Mouse (Mus musculus): ENCODE data around the gene Trim8. TPM values are rescaled to one million over a fixed set of nuclear protein-coding genes. Genes with fewer than 3 reads are reported as not detected.

Trim8 gene
- total and polyA plus RNA-seq, 3 experiments, result 4.4 to 24.9 (median 12.0) TPM

DNA sequence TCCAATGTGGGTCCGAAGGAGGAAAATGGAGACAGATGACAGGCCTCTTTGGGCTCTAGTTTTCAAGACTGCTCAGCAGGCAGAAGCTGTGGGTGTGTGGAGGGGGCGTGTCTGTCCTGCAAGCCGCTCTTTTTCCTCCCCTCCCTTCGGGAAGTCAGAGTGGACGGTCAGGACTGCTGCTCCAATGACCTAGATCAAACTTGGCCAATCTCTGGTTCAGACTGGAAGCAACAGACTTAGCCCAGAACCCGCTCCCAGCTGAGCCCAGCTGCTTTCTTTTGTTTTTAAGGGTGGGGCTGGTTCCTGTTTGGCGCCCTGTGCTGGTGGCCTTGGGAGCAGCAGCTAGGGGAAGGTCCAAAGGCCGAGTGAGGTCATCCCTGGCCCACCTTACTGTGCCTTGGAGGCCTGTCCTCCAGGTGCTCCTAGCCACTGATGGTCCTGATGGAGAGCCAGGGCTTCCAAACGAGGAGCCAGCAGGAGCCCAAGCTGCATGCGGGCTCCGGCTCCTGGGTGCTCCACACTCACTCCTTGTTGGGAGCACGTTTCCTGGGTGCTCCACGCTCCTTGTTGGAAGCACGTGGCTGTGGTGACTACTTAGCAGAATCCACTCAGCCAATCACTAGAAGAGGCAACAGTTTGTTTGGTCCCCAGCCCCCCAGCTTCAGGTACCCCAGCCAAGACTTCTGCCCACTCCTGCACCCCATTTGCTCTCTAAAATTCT, 23.3 kb downstream of the Trim8 start (continued):
- TF ChIP-seq EP300 (IDR thresholded peaks at IDR 0.05; ENCODE audit: low read length), result no peak
- peak; percentile 46; the same call in 1 of the 2 replicates for TF ChIP-seq ETS1 (conservative IDR thresholded peaks at IDR 0.05; ENCODE audit: low read depth, low read length)
- peak; percentile 31; the same call in 1 of the 2 replicates for TF ChIP-seq TCF12 (IDR thresholded peaks at IDR 0.05; ENCODE audit: low read depth, low read length)

DNA sequence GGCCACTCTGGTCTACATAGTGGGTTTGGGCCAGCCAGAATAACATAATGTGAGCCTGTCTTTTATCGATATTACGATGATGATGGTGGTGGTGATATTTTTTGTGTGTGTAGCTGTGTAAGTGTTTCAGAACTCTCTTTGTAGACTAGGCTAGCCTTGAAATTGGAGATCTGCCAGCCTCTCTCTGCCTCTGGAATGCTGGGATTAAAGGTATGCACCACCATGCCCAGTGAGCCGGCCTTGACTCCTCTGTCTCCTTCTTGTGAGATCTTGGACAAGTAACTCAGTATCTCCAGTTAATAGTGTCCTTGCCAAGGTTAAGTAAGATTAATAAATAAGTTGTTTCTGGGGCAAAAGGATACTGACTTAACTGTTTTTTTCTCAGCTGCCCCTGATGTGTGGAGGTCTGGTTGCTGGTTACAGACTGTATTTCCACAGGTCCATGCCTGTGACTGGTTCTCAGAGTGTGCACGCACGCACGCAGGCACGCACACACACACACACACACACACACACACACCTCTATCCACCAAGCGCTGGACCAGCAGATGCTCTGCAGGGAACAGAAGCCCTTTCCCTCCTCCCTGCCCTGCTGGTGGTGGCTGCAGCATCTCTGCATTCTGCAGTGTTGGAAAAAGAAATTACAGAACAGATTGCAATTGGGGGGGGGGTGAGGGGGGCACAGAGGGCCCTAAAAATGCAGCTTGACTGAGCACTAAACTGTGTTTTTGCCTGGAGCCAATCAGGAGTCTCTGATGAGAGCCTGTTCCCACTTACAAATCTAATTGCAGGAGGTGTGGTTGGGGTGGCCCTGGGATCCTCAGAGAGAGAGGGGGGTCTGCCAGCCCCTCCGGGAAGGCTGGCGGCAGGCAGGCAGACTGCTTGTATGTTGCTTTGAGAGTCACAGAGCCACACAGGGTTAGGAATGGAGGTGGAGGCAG, 24.5 kb downstream of the Trim8 start:
- Histone ChIP-seq H3K9ac (ENCODE audit: insufficient read depth, low read depth) (no peak overlapping the region), H3K4me1 (ENCODE audit: control insufficient read depth in 1 of 2, insufficient read depth in 2 of 2) (peaks cover 23 to 98% of the 10 kb centered on the region in 2 experiments), H3K9me3 (replicated peaks; ENCODE audit: low read length) (no peaks in the 10 kb centered on the region), H3K36me3 (replicated peaks in 1 of 2; ENCODE audit: control insufficient read depth in 1 of 2, insufficient read depth in 1 of 2, low read length in 1 of 2) (no peaks in the 10 kb centered on the region), H3K27ac (ENCODE audit: insufficient read depth, low read depth) (no peak overlapping the region), H3K4me2 (ENCODE audit: insufficient read depth, low read depth, poor library complexity, severe bottlenecking) (no peak overlapping the region), H3K79me2 (replicated peaks; ENCODE audit: control insufficient read depth, extremely low read depth, insufficient read depth, poor library complexity, severe bottlenecking) (no peaks in the 10 kb centered on the region), H3K27me3 (replicated peaks) (no peaks in the 10 kb centered on the region), H3K4me3 (replicated peaks in 1 of 3; ENCODE audit: low read depth in 2 of 3, low read length in 2 of 3, poor library complexity in 1 of 3) (no peak overlapping the region)
- dilution Hi-C loops (cut with MboI; ENCODE audit: extremely low pct_ligation_motif_present, extremely low pct_unique_long_range_greater_than_20kb, low sequenced_read_pairs), result no loop called here
- no peak for DNase-seq (ENCODE audit: extremely low read depth)
- TF ChIP-seq PAX5 (IDR thresholded peaks at IDR 0.05; ENCODE audit: low read length), result no peak
- TF ChIP-seq RCOR1 (conservative IDR thresholded peaks at IDR 0.05; ENCODE audit: low read depth, low read length), result no peak
- no peak for TF ChIP-seq SIN3A (IDR thresholded peaks at IDR 0.05; ENCODE audit: low read length)
- no peak for TF ChIP-seq SMC3 (IDR thresholded peaks at IDR 0.05; ENCODE audit: low read depth, low read length)
- no peak for TF ChIP-seq ZMIZ1 (IDR thresholded peaks at IDR 0.05; ENCODE audit: low read depth, low read length)
- TF ChIP-seq POLR2AphosphoS2 (IDR thresholded peaks at IDR 0.05; ENCODE audit: low read depth, low read length), result no peak
- in situ Hi-C loops (cut with MboI; ENCODE audit: low pct_ligation_motif_present, low pct_unique_long_range_greater_than_20kb, low sequenced_read_pairs), result no loop called here

DNA sequence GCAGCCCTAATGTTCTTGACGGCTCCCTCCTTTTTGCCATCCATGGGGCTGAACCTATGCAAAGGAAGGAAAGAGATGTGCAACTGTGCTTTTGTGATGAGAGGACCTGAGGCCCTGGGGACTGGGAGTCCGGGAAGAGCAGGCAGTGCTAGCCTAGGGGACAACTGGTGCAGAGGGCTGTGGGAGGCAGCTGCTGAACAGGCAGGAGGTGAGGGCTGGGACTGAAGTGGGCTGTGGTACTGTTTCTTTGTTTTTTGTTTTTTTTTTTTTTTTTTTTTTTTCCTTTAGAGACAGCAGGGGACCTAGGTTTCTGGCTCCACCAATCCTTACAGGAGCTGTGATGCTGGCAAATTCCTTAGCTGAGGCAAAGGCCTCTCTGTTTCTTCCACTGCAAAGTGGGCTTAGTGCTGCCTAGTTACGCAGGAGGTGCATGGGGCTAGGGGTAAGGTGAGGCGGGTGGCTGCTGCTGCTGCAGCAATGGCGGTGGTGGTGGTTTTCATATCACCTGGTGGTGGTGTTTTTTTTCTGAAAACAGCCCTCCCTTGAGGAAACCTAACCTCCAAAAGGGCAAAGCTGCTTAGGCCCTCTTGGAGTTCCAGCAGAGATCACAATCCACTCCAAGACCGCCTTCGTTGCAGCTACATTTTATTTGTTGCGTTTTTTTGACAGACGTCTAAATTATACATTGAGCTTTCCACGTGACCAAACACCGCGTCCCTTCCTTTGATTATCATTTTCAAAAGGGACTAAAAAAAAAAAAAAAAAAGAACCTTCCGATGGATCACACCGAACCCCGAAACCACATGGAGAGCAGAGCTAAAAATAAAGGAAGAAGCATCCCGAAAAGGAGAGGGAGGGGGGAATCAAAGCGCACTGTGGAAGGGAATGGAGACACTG, 26.4 kb downstream of the Trim8 start:
- TF ChIP-seq TCF12 (IDR thresholded peaks at IDR 0.05; ENCODE audit: low read depth, low read length) (no peak), ZMIZ1 (IDR thresholded peaks at IDR 0.05; ENCODE audit: low read depth, low read length) (no peak), RCOR1 (conservative IDR thresholded peaks at IDR 0.05; ENCODE audit: low read depth, low read length) (no peak)
- no peaks in the 10 kb centered on the region for H3K36me3 ChIP-seq (replicated peaks in 1 of 2; ENCODE audit: control insufficient read depth in 1 of 2, insufficient read depth in 1 of 2, low read length in 1 of 2)
- H3K9me3 ChIP-seq (replicated peaks; ENCODE audit: low read length), result no peaks in the 10 kb centered on the region
- no peak for DNase-seq (ENCODE audit: extremely low read depth)
- in situ Hi-C loops (cut with MboI; ENCODE audit: low pct_ligation_motif_present, low pct_unique_long_range_greater_than_20kb, low sequenced_read_pairs), result no loop called here
- H3K9ac ChIP-seq (ENCODE audit: insufficient read depth, low read depth), result no peak overlapping the region
- no peaks in the 10 kb centered on the region for H3K27me3 ChIP-seq (replicated peaks)
- no peak overlapping the region for H3K27ac ChIP-seq (ENCODE audit: insufficient read depth, low read depth)
- peaks cover 24 to 100% of the 10 kb centered on the region in 2 experiments for H3K4me1 ChIP-seq (ENCODE audit: control insufficient read depth in 1 of 2, insufficient read depth in 2 of 2)
- H3K4me2 ChIP-seq (ENCODE audit: insufficient read depth, low read depth, poor library complexity, severe bottlenecking), result no peak overlapping the region
- dilution Hi-C loops (cut with MboI; ENCODE audit: extremely low pct_ligation_motif_present, extremely low pct_unique_long_range_greater_than_20kb, low sequenced_read_pairs), result no loop called here
- no peaks in the 10 kb centered on the region for H3K79me2 ChIP-seq (replicated peaks; ENCODE audit: control insufficient read depth, extremely low read depth, insufficient read depth, poor library complexity, severe bottlenecking)
- no peak overlapping the region for H3K4me3 ChIP-seq (replicated peaks in 1 of 3; ENCODE audit: low read depth in 2 of 3, low read length in 2 of 3, poor library complexity in 1 of 3)
